In genomic region chr9:53829081-53829865, GRCm38 (mm10) we compare ENCODE assay signal across 8 mouse cellular contexts. TPM values are rescaled to one million over a fixed set of nuclear protein-coding genes. Genes with fewer than 3 reads are reported as not detected.
DNase-seq lines count a peak whose midpoint lies in the region; ATAC-seq lines count a peak whose summit lies in the region.

No protein-coding gene starts in this region.

- peak; percentile 15 for DNase-seq in gastrocnemius, postnatal 10 days
- no peak for DNase-seq in gastrocnemius, postnatal 36 days
- DNase-seq in brain, embryonic 18.5 days (ENCODE audit: low read depth, low spot score) = peak; percentile 59
- peak; percentile 13 for DNase-seq in fibroblast of lung, adult 2 months (ENCODE audit: low read depth)
- DNase-seq in left cerebral cortex, adult 11 months (ENCODE audit: low spot score) = peak; percentile 51
- peak; percentile 72 for DNase-seq in lung, postnatal 36 days
- peak; percentile 33 for DNase-seq in right cerebral cortex, postnatal 14 days

- no peaks in the 10 kb centered on the region for H3K9me3 ChIP-seq in hindbrain, embryonic 15.5 days

- peak overlapping the region; percentile 64 for H3K4me2 ChIP-seq in hindbrain, embryonic 15.5 days

- no peaks in the 10 kb centered on the region for H3K36me3 ChIP-seq in hindbrain, embryonic 15.5 days

- intact Hi-C loops in gastrocnemius, postnatal 36 days (cut with DNase I) = loop anchor here (2.0 to 10.0 kb wide), 2 partner anchors 158 to 506 kb away; no protein-coding TSS in a partner anchor

- peak overlapping the region; percentile 57 for H3K9ac ChIP-seq in hindbrain, embryonic 15.5 days

- no peaks in the 10 kb centered on the region for H3K27me3 ChIP-seq in hindbrain, embryonic 15.5 days

- peaks cover 4% of the 10 kb centered on the region; the same call in 1 of the 2 replicates for H3K4me1 ChIP-seq in hindbrain, embryonic 15.5 days (replicated peaks)

- peak overlapping the region; percentile 45 for H3K4me3 ChIP-seq in hindbrain, embryonic 15.5 days

- peak; percentile 74 for ATAC-seq in hindbrain, embryonic 15.5 days (ENCODE audit: low FRiP score, low read depth)

- 16% methylated on average over 14 of the region's 14 CpGs for WGBS in hindbrain, embryonic 15.5 days

- peak overlapping the region; percentile 81 for H3K27ac ChIP-seq in hindbrain, embryonic 15.5 days (replicated peaks)

RNA-seq across cellular contexts. Expression of gene Sln, which starts 20.7 kb away (rescaled TPM):
- total RNA-seq in gastrocnemius, postnatal 10 days (2021) = 10 to 100 TPM; 29.0 to 38.3 TPM
- total RNA-seq in gastrocnemius, postnatal 36 days (2021) = 1 to 10 TPM in 1 of 2 experiments, not detected in 1; 2.7 TPM
- polyA plus RNA-seq in hindbrain, embryonic 15.5 days (2015; fragmentation: Nextera tagmentation; extraction: Ambion mirVana) = 0.14 and 0.20 TPM in 2 replicates

RNA-seq across cellular contexts. Expression of gene Slc35f2, which starts 57.9 kb away (rescaled TPM):
- total RNA-seq in gastrocnemius, postnatal 10 days (2021) = under 1 TPM in 1 of 2 experiments, not detected in 1; 0.20 TPM
- not detected for total RNA-seq in gastrocnemius, postnatal 36 days (2021)
- polyA plus RNA-seq in hindbrain, embryonic 15.5 days (2015; fragmentation: Nextera tagmentation; extraction: Ambion mirVana) = 16.7 and 18.0 TPM in 2 replicates

Comparison
In these comparisons a context has a peak if more than half of its experiments do, and no peak if none do; other contexts are left out.
1. DNase-seq: peak in gastrocnemius, postnatal 10 days (single experiment), brain, embryonic 18.5 days (single experiment), fibroblast of lung, adult 2 months (single experiment), left cerebral cortex, adult 11 months (single experiment), lung, postnatal 36 days (single experiment) and right cerebral cortex, postnatal 14 days (single experiment); none in gastrocnemius, postnatal 36 days (0 of 2).
2. RNA of gene Sln, which starts 20.7 kb away (total RNA-seq): 29.0 to 38.3 TPM in gastrocnemius, postnatal 10 days; 2.7 TPM in gastrocnemius, postnatal 36 days; every median in the first group is over 4 times any median in the second.